Mouse (Mus musculus): ENCODE measurements around the gene Ldlrap1. TPM values are rescaled to one million over a fixed set of nuclear protein-coding genes. Genes with fewer than 3 reads are reported as not detected.
A peak's percentile ranks its signal among the peaks of the same experiment; 100 is the strongest.

Gene Ldlrap1
- polyA plus RNA-seq, 1 experiment from 2014 or later: 2.7 TPM

- no peak overlapping the region for H3K4me3 ChIP-seq
- 44% methylated on average over 4 of the region's 4 CpGs for WGBS
- H3K9ac ChIP-seq: no peak overlapping the region
- ATAC-seq: no peak
- H3K4me2 ChIP-seq: no peak overlapping the region
- H3K27me3 ChIP-seq: peaks cover 18% of the 10 kb centered on the region
- H3K9me3 ChIP-seq (replicated peaks): no peaks in the 10 kb centered on the region
- no peaks in the 10 kb centered on the region for H3K36me3 ChIP-seq (ENCODE audit: poor library complexity, severe bottlenecking)
- no peak overlapping the region for H3K27ac ChIP-seq
- 0 out of 2 replicates have a peak, but pooled peaks cover 6% of the 10 kb centered on the region for H3K4me1 ChIP-seq
Measured at GRCm38 (mm10) chr4:134772805-134773674, 5.2 kb upstream of the Ldlrap1 start.

GRCm38 (mm10) chr4:134769891-134770290 lies 2.1 kb upstream of the Ldlrap1 start:
- no peak overlapping the region for H3K4me2 ChIP-seq
- H3K36me3 ChIP-seq (ENCODE audit: poor library complexity, severe bottlenecking): no peaks in the 10 kb centered on the region
- whole genome bisulfite sequencing: 83% methylated on average over 7 of the region's 7 CpGs
- no peak for ATAC-seq
- peaks cover 42% of the 10 kb centered on the region for H3K27me3 ChIP-seq
- no peak overlapping the region for H3K27ac ChIP-seq
- H3K9ac ChIP-seq: no peak overlapping the region
- no peak overlapping the region for H3K4me3 ChIP-seq
- no peaks in the 10 kb centered on the region for H3K9me3 ChIP-seq (replicated peaks)
- H3K4me1 ChIP-seq: peaks cover 21% of the 10 kb centered on the region

DNA sequence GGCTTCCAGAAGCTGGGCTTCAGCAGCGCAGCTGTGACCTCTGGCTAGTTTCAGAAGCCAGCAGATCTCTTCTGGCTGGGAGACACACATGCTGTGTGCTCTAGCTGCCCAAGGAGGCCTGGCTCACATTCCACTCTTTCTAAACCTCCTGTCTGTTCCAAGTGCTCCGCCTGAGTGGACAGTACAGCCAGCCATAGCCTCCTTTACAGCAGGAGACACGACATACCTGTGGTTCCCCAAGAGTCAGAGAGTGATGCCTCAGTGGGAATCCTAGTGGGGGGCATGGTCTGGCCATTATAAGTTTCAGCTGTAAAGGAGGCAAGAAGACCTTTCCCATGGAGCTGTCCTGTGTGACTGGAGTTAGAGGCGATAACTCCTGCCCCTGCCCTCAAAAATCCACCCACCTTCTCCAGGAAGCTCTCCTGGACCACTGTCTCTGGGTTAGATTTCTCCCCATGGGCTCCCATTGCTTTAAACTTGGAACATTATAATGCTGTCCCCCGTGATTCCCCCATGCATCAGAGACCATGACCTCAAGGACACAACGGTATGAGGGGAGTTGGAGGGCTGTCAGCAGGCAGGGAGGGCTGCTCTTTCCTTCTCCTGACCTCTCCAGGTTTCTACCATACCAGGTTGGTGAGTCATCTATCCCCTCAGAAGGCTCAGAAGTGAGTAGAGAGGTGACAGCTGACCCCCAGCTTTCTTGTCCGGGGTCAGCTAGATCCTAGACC lies 1.4 kb upstream of the Ldlrap1 start:
- no peak overlapping the region for H3K4me2 ChIP-seq
- no peaks in the 10 kb centered on the region for H3K36me3 ChIP-seq (ENCODE audit: poor library complexity, severe bottlenecking)
- WGBS: 72% methylated on average over 7 of the region's 7 CpGs
- H3K9me3 ChIP-seq (replicated peaks): no peaks in the 10 kb centered on the region
- peaks cover 42% of the 10 kb centered on the region for H3K27me3 ChIP-seq
- no peak for ATAC-seq
- H3K9ac ChIP-seq: no peak overlapping the region
- peaks cover 21% of the 10 kb centered on the region for H3K4me1 ChIP-seq
- H3K4me3 ChIP-seq: no peak overlapping the region
- H3K27ac ChIP-seq: no peak overlapping the region

- no peak for ATAC-seq
- H3K9ac ChIP-seq: peak overlapping the region; percentile 73; the same call in 1 of the 2 replicates
- peaks cover 42% of the 10 kb centered on the region for H3K27me3 ChIP-seq
Measured at GRCm38 (mm10) chr4:134768226-134768888, 533 bp upstream of the Ldlrap1 start.

GRCm38 (mm10) chr4:134766904-134767425 lies 859 bp downstream of the Ldlrap1 start:
- Histone ChIP-seq H3K27ac (no peak overlapping the region), H3K4me3 (peak overlapping the region; percentile 56), H3K4me1 (peaks cover 17% of the 10 kb centered on the region), H3K9me3 (replicated peaks) (no peaks in the 10 kb centered on the region), H3K27me3 (peaks cover 42% of the 10 kb centered on the region), H3K36me3 (ENCODE audit: poor library complexity, severe bottlenecking) (no peaks in the 10 kb centered on the region), H3K9ac (peak overlapping the region; percentile 73), H3K4me2 (peak overlapping the region; percentile 95)
- under 1% methylated on average over 23 of the region's 23 CpGs for WGBS
- no peak for ATAC-seq

More at GRCm38 (mm10) chr4:134768226-134768888, 533 bp upstream of the Ldlrap1 start:
- H3K4me2 ChIP-seq: peak overlapping the region; percentile 95
- 8% methylated on average over 21 of the region's 21 CpGs for WGBS
- peaks cover 21% of the 10 kb centered on the region for H3K4me1 ChIP-seq
- H3K36me3 ChIP-seq (ENCODE audit: poor library complexity, severe bottlenecking): no peaks in the 10 kb centered on the region
- H3K9me3 ChIP-seq (replicated peaks): no peaks in the 10 kb centered on the region
- no peak overlapping the region for H3K27ac ChIP-seq
- peak overlapping the region; percentile 56 for H3K4me3 ChIP-seq

DNA sequence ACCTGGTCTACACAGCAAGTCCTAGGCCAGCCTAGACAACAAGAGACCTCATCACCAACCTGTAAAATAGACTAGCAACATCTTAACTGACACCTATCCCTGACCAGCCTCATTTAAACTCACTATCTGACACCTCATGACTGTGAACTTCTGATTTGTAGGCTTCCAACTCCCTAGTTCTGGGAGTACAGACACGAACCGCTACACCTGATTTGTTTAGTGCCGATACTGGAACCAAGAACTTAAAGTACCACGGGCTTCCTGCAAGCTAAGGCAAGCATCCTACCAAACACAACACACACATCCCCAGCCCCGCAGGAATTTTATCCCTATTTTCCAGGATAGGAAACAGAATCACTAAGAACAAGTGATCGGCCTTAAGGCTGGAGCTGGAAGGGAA lies 1.5 kb downstream of the Ldlrap1 start:
- 76% methylated on average over 6 of the region's 6 CpGs for WGBS
- Histone ChIP-seq H3K27me3 (peaks cover 42% of the 10 kb centered on the region), H3K4me2 (peak overlapping the region; percentile 95; the same call in 1 of the 2 replicates), H3K4me1 (peaks cover 17% of the 10 kb centered on the region), H3K9me3 (replicated peaks) (no peaks in the 10 kb centered on the region), H3K9ac (no peak overlapping the region), H3K36me3 (ENCODE audit: poor library complexity, severe bottlenecking) (no peaks in the 10 kb centered on the region), H3K4me3 (no peak overlapping the region), H3K27ac (no peak overlapping the region)
- ATAC-seq: no peak

DNA sequence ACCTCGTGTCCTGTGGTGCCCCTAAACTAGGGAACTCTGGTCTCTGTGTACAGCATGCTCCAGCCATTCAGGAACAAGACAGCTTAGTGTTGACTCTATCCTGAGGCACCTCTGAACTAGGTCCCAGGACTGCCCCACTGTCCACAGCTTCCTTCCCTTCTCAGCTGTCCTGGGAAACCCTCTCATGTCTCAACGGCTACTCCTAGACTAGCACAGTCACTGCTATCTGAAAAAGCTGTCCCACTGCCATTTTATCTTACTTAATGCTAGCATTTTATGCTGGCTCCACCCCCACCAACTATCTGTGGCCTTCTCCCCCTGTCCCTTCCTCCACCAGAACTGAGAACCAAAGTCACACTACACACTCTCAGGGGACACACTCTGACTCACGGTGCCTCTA lies 3.5 kb downstream of the Ldlrap1 start:
- Histone ChIP-seq H3K4me2 (no peak overlapping the region), H3K36me3 (ENCODE audit: poor library complexity, severe bottlenecking) (no peaks in the 10 kb centered on the region), H3K9me3 (replicated peaks) (no peaks in the 10 kb centered on the region), H3K4me1 (peaks cover 17% of the 10 kb centered on the region), H3K4me3 (no peak overlapping the region), H3K27ac (no peak overlapping the region), H3K9ac (no peak overlapping the region), H3K27me3 (peaks cover 34% of the 10 kb centered on the region)
- no peak for ATAC-seq
- 75% methylated on average over 3 of the region's 3 CpGs for WGBS

GRCm38 (mm10) chr4:134762360-134762759 lies 5.5 kb downstream of the Ldlrap1 start:
- H3K4me1 ChIP-seq: peaks cover 9% of the 10 kb centered on the region
- no peak overlapping the region for H3K4me2 ChIP-seq
- WGBS: 85% methylated on average over 6 of the region's 6 CpGs

GRCm38 (mm10) chr4:134760793-134761201 lies 7.0 kb downstream of the Ldlrap1 start:
- H3K4me3 ChIP-seq: no peak overlapping the region
- no peak overlapping the region for H3K27ac ChIP-seq
- H3K9me3 ChIP-seq (replicated peaks): no peaks in the 10 kb centered on the region
- no peak for ATAC-seq
- no peaks in the 10 kb centered on the region for H3K36me3 ChIP-seq (ENCODE audit: poor library complexity, severe bottlenecking)
- H3K4me2 ChIP-seq: no peak overlapping the region
- H3K4me1 ChIP-seq: no peaks in the 10 kb centered on the region
- WGBS: 63% methylated on average over 9 of the region's 9 CpGs
- no peak overlapping the region for H3K9ac ChIP-seq
- peaks cover 4% of the 10 kb centered on the region; the same call in 1 of the 2 replicates for H3K27me3 ChIP-seq

More at GRCm38 (mm10) chr4:134762360-134762759, 5.5 kb downstream of the Ldlrap1 start:
- no peak overlapping the region for H3K27ac ChIP-seq
- H3K36me3 ChIP-seq (ENCODE audit: poor library complexity, severe bottlenecking): no peaks in the 10 kb centered on the region
- no peak overlapping the region for H3K4me3 ChIP-seq
- H3K9me3 ChIP-seq (replicated peaks): no peaks in the 10 kb centered on the region
- H3K9ac ChIP-seq: no peak overlapping the region
- no peak for ATAC-seq
- peaks cover 20% of the 10 kb centered on the region for H3K27me3 ChIP-seq

DNA sequence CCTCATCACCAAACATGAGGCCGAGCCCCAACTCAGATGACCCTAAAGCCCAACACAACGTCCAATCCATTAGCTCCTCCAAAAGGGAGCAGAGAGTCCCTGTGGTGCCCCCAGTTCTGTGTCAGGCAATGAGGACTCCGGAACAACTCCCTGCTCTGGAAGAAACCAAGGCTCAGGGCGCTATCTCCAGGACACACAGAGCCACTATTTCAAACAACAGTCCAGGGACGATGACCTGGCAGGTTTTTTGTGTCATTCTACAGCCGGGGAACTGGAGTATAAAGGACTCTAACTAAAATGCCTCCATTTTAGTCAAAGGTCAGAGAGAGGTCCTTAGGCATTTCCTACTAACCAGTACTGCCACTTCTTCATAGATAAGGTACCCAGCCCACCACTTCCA lies 7.5 kb downstream of the Ldlrap1 start:
- no peak for ATAC-seq
- Histone ChIP-seq H3K36me3 (ENCODE audit: poor library complexity, severe bottlenecking) (no peaks in the 10 kb centered on the region), H3K27ac (no peak overlapping the region), H3K27me3 (no peaks in the 10 kb centered on the region), H3K4me3 (no peak overlapping the region), H3K9ac (no peak overlapping the region), H3K9me3 (replicated peaks) (no peaks in the 10 kb centered on the region), H3K4me2 (no peak overlapping the region), H3K4me1 (0 out of 2 replicates have a peak, but pooled peaks cover 2% of the 10 kb centered on the region)
- WGBS: 82% methylated on average over 6 of the region's 6 CpGs

- Histone ChIP-seq H3K4me1 (0 out of 2 replicates have a peak, but pooled peaks cover 7% of the 10 kb centered on the region), H3K4me2 (no peak overlapping the region), H3K9me3 (replicated peaks) (no peaks in the 10 kb centered on the region), H3K36me3 (ENCODE audit: poor library complexity, severe bottlenecking) (no peaks in the 10 kb centered on the region), H3K9ac (no peak overlapping the region), H3K27me3 (no peaks in the 10 kb centered on the region), H3K27ac (no peak overlapping the region), H3K4me3 (no peak overlapping the region)
- 94% methylated on average over 7 of the region's 7 CpGs for WGBS
- ATAC-seq: no peak
Measured at GRCm38 (mm10) chr4:134759564-134759963, 8.3 kb downstream of the Ldlrap1 start.

All from forebrain, embryonic 13.5 days (tissue).